Mouse (Mus musculus) cerebral cortex, adult 2 months (tissue): ENCODE data around the gene Bglap3.

Experiments used
- WGBS: fragments of 180-500 bp; shearing (Covaris S2); methylation state at CpG from one replicate; pipeline ENCODE4 v1.1.7; 2018; 5-methylcytosine and 5-hydroxymethylcytosine counted together

Bglap3 gene

GRCm38 (mm10) chr3:88376644-88377043 is 4.1 kb upstream of the Bglap3 start:
- WGBS: 57% methylated on average over 7 of the region's 7 CpGs

GRCm38 (mm10) chr3:88375750-88376626 is 3.4 kb upstream of the Bglap3 start:
- WGBS: 16% methylated on average over 19 of the region's 19 CpGs

- WGBS: 93% methylated on average over 7 of the region's 7 CpGs
These were observed 4.0 kb downstream of the Bglap3 start for GRCm38 (mm10) chr3:88368511-88368910.

- WGBS: 70% methylated on average over 4 of the region's 7 CpGs
These were observed 5.0 kb downstream of the Bglap3 start for GRCm38 (mm10) chr3:88367517-88367916.

GRCm38 (mm10) chr3:88366830-88367428 is 5.6 kb downstream of the Bglap3 start:
- 7% methylated on average over 22 of the region's 22 CpGs for WGBS

GRCm38 (mm10) chr3:88365705-88366361 is 6.7 kb downstream of the Bglap3 start:
- 52% methylated on average over 34 of the region's 34 CpGs for WGBS

- 14% methylated on average over 16 of the region's 16 CpGs for WGBS
These were observed 8.2 kb downstream of the Bglap3 start, which contains the start of gene Paqr6 for GRCm38 (mm10) chr3:88364337-88364736. Paqr6 (plus strand) TSS chr3:88364584.

GRCm38 (mm10) chr3:88363700-88364099 is 8.8 kb downstream of the Bglap3 start:
- WGBS: 54% methylated on average over 4 of the region's 4 CpGs

- 82% methylated on average over 2 of the region's 2 CpGs for WGBS
These were observed 10.8 kb downstream of the Bglap3 start for GRCm38 (mm10) chr3:88361612-88362313.

GRCm38 (mm10) chr3:88361096-88361495 is 11.4 kb downstream of the Bglap3 start:
- WGBS: 66% methylated on average over 6 of the region's 6 CpGs

- WGBS: 61% methylated on average over 3 of the region's 3 CpGs
These were observed 12.6 kb downstream of the Bglap3 start for GRCm38 (mm10) chr3:88359989-88360388.

GRCm38 (mm10) chr3:88359584-88359983 is 13.0 kb downstream of the Bglap3 start:
- WGBS: 71% methylated on average over 5 of the region's 5 CpGs

- WGBS: 90% methylated on average over 8 of the region's 8 CpGs
These were observed 18.0 kb downstream of the Bglap3 start for GRCm38 (mm10) chr3:88354396-88355165.

- WGBS: 86% methylated on average over 9 of the region's 9 CpGs
These were observed 19.6 kb downstream of the Bglap3 start for GRCm38 (mm10) chr3:88352907-88353306.

- WGBS: 79% methylated on average over 13 of the region's 13 CpGs
These were observed 21.8 kb downstream of the Bglap3 start for GRCm38 (mm10) chr3:88350732-88351131.

GRCm38 (mm10) chr3:88339006-88339405 is 33.5 kb downstream of the Bglap3 start:
- WGBS: 56% methylated on average over 3 of the region's 3 CpGs

- WGBS: 88% methylated on average over 7 of the region's 7 CpGs
These were observed 34.2 kb downstream of the Bglap3 start for GRCm38 (mm10) chr3:88338316-88338715.

- 45% methylated on average over 11 of the region's 11 CpGs for WGBS
These were observed 35.0 kb downstream of the Bglap3 start for GRCm38 (mm10) chr3:88337367-88338020.

GRCm38 (mm10) chr3:88336058-88337013 is 36.2 kb downstream of the Bglap3 start, which contains the start of the genes Tmem79 and Smg5:
Tmem79 (minus strand) TSS chr3:88336148.
Smg5 (plus strand) TSS chr3:88336260.
- under 1% methylated on average over 66 of the region's 66 CpGs for whole genome bisulfite sequencing
